Mouse (Mus musculus) gastrocnemius, adult 18-20 months (tissue): Measurements from ENCODE around the gene Arid3a. TPM values are rescaled to one million over a fixed set of nuclear protein-coding genes. Genes with fewer than 3 reads are reported as not detected.
A peak's percentile ranks its signal among the peaks of the same experiment; 100 is the strongest.

Source experiments
- DNase-seq: peaks from one replicate; pipeline ENCODE4 v3.0.0; 2021; ENCODE audit warnings: low spot score
- total RNA-seq, 2 experiments: library from RNA; stranded (reverse); gene quantifications; 2 replicates each; pipeline ENCODE4 v1.2.3; 2021

Gene Arid3a
- total RNA-seq, 2 experiments from 2014 or later, result 1.5 to 1.7 TPM

DNA sequence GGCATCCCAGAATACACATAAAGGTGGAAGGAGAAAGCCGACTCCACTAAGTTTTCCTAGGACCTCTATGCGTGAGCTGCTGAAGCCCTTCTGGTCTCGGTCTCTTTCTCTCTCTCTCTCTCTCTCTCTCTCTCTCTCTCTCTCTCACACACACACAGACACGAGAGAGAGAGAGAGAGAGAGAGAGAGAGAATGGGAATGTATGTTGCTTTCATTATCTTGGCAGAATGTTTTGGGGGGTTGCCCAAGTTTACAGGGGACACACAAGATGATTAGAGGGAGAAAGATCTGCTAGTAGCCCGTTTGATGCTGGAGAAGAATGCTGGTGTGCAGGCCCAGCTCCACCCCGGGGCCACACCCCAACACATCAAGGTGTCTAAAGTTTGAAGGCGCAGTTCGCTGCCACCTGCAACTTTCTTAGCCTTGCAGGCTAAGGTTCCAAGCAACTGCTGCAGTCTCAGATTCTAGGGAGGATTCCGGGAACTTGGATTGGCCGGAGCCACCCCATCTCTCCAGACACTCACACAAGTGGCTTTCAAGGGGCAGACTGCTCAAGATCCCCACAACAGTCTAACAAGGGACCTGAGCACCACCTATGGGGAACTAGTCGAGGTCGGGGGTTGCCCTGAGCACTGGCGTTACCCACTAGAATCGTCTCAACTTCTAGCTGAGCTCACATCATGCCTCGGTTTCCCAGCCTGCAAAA is 905 bp upstream of the Arid3a start:
- no peak for DNase-seq

DNA sequence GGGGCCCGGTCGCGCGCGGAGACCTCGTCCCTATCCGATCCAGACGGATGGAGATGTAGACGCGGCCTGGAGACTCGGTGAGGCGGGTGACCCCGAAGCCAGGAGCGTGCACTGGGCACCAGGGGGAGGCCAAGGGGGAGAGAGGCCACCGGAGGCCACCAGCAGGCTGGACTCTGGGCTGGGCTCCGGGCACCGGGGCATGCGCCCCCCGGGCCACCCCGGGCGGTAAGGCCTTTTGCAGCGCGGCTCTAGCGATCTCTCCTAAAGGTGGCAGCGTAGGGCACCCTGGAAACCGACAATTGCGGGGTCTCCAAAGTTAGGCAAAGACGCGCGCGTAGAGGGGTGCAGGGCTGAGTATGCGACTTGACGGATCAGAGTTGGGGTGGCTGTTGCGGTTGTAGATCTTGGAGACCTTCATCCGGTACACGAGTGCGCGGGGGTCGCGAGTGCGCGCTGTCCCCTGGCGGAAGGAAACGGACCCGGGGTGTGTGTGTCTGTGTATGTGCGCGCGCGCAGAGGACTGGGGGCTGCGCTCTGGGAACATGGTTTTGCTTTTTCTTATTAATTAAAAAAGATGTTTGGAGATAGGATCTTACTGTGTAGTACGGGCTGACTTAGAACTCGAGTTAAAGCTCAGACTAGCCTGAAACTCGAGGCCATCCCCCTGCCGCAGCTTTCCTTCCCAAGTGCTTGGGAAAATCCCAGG is 634 bp downstream of the Arid3a start:
- peak; percentile 38 for DNase-seq

DNA sequence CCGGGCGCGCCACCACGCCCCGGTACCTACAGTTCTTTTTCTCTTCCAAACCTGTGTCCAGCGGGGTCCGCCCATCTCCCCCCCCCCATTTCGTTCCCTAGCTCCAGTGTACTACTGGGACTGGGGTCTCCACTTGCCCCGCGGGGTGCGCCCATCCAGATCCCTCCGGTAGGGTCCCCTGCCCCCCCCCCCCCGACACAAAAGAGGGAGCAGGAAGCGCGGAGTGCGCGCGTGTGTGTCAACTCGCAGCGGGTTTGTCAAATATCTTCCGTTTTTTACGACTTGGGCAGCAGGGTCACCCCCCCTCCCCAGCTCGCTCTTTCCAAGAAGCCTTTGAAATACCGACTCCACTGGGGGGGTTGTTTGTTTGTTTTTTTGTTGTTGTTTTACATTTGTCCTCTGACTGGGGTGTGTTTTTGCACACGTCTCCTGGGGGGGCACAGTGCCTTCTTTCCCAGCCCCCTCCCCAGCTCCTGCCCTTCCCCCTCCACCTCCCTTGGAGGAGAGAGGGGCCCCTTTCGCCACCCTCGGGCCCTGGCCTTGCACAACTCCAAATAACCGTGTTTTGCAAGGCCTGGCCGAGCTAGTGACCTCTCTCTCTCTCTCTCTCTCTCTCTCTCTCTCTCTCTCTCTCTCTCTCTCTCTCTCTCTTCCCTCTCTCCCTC is 1.3 kb downstream of the Arid3a start:
- no peak for DNase-seq

DNA sequence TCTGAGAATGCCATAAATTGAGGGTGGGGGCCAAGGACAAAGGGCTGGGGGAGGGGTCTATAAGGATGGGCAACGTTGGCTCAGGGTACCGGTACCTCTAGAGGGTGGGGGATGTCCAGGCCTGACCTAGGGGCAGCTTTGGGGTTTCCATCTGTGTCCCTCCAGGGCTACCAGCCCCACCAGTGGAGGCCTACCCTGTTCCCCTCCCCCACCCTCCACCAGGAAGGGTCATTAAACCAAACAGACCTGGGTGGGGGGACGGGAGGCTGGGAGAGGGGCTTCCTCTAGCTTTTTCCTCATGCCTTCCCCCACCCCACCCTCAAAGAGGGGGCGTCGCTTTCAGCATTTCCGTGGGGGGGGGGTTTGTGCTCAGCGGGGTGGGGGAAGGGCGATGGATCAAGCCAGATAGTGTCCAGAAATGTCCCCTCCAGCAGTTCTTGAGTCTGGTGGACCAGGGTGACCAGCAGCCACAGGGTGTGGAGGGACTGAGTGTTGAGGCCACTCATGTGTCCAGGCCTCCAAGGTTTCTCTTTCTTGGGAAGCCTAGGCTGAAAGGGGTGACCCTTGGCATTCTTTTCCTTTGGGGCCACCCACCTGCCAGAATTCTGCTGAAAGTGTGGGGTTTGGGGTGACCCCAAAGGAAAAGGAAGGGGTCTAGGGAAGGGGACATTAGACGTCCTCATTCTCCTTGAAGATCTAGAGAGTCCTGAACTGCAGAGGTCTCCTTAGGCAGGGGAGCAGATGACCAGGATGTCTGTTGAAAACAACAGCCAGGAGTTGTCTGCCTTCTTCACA is 2.3 kb downstream of the Arid3a start:
- no peak for DNase-seq

DNA sequence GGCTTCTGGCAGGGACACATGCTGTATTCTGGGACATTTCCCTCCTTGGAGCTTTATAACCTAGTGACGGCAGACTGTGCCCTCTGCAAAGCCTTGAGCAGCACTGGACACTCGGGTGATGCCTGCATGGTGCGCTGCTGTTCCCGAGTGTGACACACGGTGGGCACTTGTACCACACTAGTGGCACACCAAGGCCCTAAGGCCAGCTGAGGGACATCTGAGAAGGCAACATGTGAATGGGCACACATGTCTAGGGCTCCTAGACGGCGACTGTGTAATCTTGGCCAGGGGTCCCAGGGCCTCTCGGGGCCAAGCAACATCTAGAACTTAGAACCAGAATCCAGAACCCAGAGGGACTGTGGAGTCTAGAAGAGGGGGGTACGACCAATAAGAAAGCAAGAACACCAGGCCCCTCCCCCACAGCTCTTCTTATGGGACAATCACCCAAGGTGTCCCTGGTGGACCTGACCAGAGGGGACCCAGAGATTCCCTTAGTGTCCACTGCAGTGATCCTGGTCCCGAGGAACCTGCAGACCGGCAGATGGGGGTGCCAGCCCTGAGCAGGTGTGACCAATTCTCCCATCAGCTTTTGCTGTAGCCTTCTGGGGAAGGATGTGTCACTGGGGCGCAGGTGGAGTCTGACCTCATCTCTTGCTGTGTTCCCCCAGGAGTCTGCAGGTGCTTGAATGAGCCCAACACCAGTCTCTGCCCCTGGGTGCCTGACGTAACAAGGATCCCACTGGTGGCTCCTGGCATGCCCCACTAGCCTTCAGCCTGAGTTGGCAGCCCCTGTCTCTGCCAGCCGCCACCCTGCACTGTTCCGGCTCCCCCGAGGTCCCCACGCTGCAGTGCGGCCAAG is 3.4 kb downstream of the Arid3a start:
- DNase-seq, result no peak

DNA sequence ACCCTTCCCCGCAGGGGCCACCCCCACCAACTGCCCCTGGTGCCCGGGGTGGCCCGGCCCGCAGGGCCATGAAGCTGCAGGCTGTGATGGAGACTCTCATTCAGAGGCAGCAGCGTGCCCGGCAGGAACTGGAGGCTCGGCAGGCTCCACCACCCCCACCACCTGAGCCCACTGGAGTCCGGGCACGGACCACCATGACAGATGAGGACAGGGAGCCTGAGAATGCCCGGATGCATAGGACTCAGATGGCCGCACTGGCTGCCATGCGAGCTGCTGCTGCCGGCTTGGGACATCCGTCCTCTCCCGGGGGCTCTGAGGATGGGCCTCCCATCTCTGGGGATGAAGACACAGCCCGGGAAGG is 4.0 kb downstream of the Arid3a start:
- DNase-seq, result no peak

DNA sequence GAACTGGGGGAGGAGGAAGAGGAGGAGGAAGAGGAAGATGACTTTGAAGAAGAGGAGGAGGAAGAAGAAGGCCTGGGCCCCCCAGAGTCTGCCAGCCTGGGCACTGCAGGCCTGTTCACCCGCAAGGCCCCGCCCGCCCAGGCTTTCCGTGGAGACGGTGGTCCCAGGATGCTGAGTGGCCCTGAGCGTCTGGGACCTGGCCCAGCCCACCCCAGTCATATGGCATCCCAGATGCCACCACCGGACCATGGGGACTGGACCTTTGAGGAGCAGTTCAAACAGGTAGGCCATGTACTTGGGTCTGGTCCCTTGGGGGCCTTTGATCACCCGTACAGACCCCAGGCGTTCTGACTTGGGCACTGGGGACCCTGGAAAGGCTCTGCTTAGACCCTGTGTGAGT is 5.0 kb downstream of the Arid3a start:
- no peak for DNase-seq

DNA sequence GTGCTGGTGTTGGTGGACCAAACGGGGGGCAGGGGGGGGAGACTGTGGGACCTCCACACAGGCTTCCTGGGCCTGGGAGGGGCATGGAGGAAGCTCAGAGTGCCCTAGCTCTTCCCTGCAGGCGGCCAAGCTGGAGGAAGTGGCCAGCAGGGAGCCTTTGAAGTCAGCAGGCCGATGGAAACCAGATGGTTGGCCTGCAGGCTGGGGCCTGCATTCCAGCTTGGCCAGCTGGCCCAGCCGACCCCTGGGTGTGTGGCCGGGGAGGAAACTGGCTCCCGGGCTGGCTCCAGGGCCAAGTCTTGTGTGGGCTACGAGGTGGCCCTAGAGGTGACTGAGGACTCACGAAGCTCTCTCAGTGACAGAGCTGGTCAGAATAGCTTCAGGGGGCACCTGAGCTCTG is 5.9 kb downstream of the Arid3a start:
- peak; percentile 68 for DNase-seq

DNA sequence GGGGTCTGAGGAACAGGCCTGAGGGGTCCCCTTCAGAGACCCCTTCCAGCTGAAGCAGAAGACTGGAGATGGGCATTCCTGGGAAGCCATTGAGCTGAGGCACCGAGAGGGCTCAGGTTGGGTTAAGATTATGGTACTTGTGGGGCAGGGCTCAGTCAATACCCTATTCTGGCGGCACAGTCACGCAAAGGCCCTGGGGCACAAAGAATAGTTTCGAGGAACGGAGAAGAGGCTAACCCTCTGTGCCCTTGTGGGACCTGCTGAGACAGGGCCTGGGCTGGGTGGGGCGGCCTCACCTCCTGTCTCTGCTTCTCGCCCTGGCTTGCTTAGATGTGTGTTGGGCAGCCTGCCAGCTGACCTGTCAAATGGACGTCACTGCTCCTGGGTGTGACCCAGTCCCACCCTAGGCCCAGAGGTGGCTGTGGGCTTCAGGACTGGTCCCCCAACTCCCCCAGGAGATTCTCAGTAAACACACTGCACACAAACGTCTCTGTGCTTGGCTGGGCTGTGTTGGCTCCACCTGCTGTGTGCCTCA is 6.4 kb downstream of the Arid3a start:
- no peak for DNase-seq

DNA sequence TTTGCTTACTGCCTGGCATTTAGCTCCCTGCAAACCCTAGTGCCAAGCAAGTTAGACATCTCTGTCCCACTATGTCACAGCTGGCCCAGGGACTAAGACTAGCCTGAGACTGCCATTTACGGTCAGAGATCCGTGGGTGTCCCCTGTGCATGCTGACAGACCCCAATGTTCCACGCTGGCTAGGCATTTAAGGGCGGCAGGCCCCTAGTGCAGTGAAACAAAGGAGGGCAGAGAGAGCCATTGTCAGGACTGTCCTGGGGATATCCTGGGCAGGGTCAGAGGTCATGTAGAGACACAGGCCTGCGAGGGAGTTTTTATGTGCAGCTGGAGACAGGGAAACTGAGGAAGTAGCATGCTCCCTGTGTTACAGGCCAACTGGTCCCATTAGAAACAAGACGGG is 7.0 kb downstream of the Arid3a start:
- DNase-seq, result no peak

DNA sequence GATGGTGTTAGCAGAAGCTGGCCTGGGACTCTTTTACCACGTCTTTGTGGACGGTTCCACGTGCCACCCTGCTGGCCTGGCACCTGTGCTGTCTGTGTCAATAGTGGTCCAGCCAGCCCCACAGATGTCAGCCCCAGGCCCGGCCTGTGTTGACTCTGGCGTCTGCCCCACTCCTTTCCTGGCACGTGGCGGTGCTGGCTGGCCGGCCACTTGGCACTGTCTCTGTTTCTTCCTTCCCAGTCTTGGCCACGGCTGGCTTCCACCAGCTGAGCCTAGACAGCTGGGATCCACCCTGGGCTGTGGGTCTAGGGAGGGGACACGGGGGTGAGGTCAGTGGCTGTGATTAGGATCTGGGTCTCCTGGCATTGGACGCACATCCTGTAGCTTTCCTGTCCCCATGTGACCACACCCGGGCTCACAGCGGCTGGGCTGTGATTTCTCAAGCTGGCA is 7.5 kb downstream of the Arid3a start:
- peak; percentile 94 for DNase-seq

DNA sequence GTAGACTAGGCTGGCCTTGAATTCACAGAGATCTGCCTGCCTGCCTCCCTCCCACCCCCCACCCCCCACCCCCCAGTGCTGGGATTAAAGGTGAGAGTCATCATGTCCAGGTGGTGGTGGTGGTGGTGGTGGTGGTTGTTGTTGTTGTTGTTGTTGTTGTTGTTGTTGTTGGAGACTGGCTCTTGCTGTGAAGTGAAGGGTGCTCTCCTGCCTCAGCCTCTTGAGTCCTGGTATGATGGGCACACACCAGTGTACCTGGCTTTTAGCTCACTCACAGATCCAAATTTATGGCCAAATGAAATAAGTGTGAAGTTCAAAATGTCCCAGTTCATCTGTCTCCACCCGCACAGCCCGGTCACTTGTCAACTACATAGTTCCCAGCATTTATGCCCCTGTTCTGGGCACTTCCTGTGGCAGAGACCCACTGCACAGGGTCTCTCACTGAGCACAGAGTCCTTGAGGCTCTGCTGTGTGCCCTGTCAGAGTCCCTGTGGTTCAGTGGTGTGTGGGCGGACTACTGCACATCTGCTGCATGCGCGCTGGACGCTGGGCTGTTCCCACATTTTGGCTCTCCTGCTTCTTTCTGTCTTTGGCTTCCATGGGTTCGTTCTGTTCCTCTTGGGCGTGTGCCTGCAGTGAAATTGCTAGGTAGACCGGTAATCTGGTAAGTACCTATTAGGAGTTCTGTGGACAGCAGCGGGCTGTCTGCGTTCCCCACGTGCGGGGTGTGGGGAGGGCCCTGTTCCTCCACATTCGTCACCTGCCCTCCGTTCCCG is 8.1 kb downstream of the Arid3a start:
- DNase-seq, result no peak

DNA sequence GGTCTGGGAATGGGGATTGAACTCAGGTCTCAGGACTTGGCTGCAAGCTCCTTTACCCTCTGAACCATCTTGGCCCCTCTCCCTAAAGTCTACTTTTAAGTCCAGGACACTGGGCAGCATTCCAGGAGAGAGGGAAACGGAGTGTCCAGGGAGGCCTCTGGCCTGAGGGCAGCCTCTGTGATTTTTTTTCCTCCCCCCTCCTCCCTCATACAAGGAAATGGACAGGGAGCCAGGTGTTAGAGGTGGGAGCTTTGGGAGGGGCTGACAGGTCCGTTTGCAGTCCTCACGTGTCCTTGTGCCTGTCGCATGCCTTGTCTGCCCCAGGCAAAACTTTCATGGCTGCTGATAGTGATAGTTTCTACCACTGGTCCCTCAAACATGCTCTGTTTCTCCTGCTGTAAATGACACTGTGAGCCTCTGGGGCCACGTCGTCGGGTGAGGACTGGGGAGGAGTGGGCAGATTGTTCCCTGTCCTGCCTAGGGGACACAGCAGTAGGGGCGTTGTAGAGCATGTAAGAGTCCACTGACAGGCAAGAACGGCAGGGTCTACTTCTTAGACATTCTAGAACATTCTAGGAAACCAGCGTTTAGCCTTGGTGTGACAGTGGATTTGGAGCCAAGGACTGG is 9.6 kb downstream of the Arid3a start:
- DNase-seq, result no peak

DNA sequence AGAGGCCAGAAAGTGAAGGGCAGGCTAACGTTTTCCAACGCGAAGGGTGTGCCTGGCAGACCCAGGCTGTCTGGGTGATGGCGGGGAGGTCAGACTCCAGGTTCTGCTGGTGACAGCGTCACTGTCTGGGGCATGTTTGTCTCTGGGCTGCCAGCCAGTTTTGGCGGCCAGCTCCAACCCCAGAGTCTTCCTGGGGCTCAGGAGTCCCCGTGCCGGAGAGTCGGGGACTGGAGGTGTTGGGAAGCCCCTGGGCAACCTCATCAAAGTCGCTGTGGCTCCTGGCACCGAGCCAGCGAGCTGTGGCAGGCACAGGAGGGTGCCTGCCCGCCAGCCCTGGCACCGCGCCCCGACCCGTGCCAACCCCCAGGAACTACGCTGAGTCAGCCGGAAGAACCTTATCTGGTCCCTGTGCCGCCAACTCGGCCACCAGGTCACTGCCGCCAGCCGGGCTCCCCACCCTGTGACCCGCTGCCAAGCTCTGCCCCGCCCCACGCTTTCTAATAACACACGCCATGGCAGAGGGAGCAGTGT is 10.1 kb downstream of the Arid3a start:
- peak; percentile 73 for DNase-seq

DNA sequence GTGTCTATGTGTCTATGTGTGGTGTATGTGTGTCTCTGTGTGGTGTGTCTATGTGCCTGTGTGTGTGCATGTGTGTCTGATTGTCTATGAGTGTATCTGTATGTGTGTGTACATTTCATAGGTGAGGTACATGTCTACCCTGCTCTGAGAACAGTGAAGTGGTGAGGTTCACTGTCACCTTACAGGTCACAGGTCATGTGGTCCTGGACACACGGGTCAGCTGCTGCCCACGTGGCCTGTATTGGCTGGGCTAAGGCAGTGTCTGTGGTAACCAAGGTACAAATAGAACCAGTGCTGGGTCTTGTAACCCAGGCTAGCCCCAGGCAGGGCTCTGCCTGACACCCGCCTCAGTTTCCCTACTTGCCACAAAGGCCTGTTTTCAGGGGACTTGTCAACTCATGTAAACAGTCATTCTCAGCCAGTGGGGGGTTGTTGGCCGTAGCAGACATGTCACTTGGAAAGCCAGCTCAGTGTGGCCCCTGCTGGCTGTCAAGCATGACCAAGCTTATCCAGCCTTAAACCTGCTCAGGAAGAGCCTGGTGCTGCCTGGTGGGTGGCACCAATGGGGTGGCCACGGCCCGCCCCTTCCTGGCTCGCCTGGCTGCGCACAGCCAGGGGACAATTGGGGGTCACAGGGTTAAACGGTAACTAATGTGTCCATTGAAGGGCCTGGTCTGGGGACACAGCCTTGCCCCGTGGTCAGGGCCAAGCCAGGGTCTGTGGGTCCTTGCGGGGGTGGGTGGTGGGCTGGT is 11.1 kb downstream of the Arid3a start:
- DNase-seq, result no peak

DNA sequence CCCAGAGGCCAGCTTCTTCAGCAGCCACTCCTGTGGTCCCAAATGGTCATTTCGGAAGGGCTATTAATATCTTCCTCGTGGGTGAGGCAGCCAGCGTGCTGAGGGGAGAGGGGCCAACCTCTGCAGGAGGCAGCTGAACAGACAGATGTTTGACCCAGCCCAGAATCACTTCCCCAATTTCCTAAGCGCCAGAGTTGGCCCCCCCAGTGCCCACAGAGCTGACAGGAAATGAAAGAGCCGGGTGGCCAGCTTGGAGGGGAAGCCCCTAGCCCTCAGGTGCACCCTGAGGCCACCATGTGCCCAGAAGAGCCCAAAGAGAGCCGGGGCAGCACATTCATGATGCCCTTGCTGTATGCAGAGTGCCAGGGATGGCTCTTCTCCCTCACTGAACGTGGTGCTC is 13.9 kb downstream of the Arid3a start:
- DNase-seq, result no peak

DNA sequence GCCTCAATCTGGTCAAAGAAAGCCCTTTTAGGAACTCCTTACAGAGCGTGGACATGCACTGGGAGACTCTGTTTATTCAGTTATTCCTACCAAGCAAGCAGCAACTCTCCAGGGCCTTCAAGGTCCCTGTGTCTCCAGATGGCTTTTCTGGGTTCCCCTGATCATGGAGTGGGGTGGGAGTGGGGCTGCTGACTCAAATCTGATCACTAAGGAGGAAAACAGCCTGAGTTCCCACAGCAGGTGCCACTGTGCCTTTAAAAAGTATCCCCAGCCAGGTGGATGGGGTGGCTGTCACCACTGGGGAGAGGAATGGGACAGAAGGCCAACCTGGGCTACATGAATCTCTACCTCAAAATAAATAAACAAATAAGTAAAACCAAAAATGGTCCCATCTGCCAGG is 16.1 kb downstream of the Arid3a start:
- DNase-seq, result no peak

DNA sequence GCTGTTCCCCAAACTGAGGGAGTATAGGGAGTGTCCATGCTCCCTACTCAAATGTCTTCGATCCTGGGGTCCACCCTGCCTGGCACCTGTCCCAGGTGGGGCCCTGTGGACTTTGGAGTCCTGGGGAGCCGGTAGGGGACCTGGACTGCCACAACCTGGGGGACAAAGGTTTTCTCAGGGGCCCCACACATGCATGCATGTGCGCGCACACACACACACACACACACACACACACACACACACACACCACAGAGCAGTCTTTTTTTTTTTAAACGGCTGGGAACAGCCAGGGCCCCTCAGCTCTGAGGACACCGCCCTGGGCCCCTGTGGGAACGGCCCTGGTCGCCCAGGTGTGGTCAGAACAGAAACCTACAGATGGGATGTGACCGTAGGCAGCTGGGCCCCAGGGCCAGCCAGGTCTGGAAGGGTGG is 16.6 kb downstream of the Arid3a start:
- DNase-seq, result no peak
